Mouse (Mus musculus) stomach, postnatal 0 days (tissue): ENCODE results near the gene Klhl21. TPM values are rescaled to one million over a fixed set of nuclear protein-coding genes. Genes with fewer than 3 reads are reported as not detected.

ENCODE experiments used
- ATAC-seq: fragments of 200-750 bp; cut with Nextera tagmentation; 2 replicates; pipeline ENCODE4 v1.8.0; 2017; ENCODE audit not compliant: low FRiP score, low TSS enrichment
- DNase-seq: peaks from one replicate; pipeline ENCODE4 v3.0.0-alpha.2; 2016; ENCODE audit warnings: low spot score
- H3K27ac ChIP-seq: fragments of 300-500 bp; sonication (generic); replicated peaks from 2 replicates; pipeline ENCODE4 v1.5.1; 2014; ENCODE audit warnings: mild to moderate bottlenecking, control low read depth
- H3K27me3 ChIP-seq: fragments of 300-500 bp; sonication (generic); 2 replicates; pipeline ENCODE4 v1.6.1; 2014; ENCODE audit warnings: low read length; ENCODE audit not compliant: control insufficient read depth, insufficient read depth
- H3K36me3 ChIP-seq: fragments of 300-500 bp; sonication (generic); 2 replicates; pipeline ENCODE4 v1.6.1; 2014; ENCODE audit warnings: low read length, mixed read lengths; ENCODE audit not compliant: control insufficient read depth, insufficient read depth
- H3K4me1 ChIP-seq: fragments of 300-500 bp; sonication (generic); replicated peaks from 2 replicates; pipeline ENCODE4 v1.6.1; 2014; ENCODE audit warnings: antibody characterized with exemption; ENCODE audit not compliant: control insufficient read depth, insufficient read depth
- H3K4me2 ChIP-seq: fragments of 300-500 bp; sonication (generic); replicated peaks from 2 replicates; pipeline ENCODE4 v1.6.1; 2014; ENCODE audit warnings: low read depth, mild to moderate bottlenecking, control low read depth, moderate library complexity
- H3K4me3 ChIP-seq: fragments of 300-500 bp; sonication (generic); 2 replicates; pipeline ENCODE4 v1.5.1; 2014; ENCODE audit warnings: low read depth, low read length, control low read depth
- H3K9ac ChIP-seq: fragments of 300-500 bp; sonication (generic); 2 replicates; pipeline ENCODE4 v1.6.1; 2014; ENCODE audit warnings: mild to moderate bottlenecking, low read length, control low read depth, mixed read lengths
- H3K9me3 ChIP-seq: fragments of 300-500 bp; sonication (generic); 2 replicates; pipeline ENCODE4 v1.6.1; 2016; ENCODE audit warnings: low read length; ENCODE audit not compliant: control insufficient read depth
- CTCF ChIP-seq: IDR thresholded peaks from 2 replicates; pipeline ENCODE4 v1.5.1; 2016; ENCODE audit warnings: antibody characterized with exemption, low read depth, mild to moderate bottlenecking, moderate library complexity
- EP300 ChIP-seq: optimal IDR thresholded peaks from 2 replicates; pipeline ENCODE3; 2016; ENCODE audit warnings: antibody characterized with exemption
- WGBS: fragments of 180-500 bp; shearing (Covaris S2); extraction: QIAGEN DNeasy Blood & Tissue Kit; methylation state at CpG from one replicate; pipeline ENCODE4 v1.1.7; 2014; 5-methylcytosine and 5-hydroxymethylcytosine counted together
- polyA plus RNA-seq: library from polyadenylated mRNA; unstranded; fragments of >200 nt; fragmentation: Nextera tagmentation; extraction: Ambion mirVana; gene quantifications from 2 replicates; pipeline ENCODE4 v1.2.1, GENCODE M21; 2015

Gene Klhl21
- polyA plus RNA-seq, 1 experiment from 2014 or later: 11.9 TPM

GRCm38 (mm10) chr4:151992091-151992490 is 16.5 kb upstream of the Klhl21 start:
- no peaks in the 10 kb centered on the region for H3K9me3 ChIP-seq
- WGBS: 87% methylated on average over 9 of the region's 9 CpGs
- H3K27ac ChIP-seq: no peak overlapping the region
- H3K9ac ChIP-seq: no peak overlapping the region
- no peak for DNase-seq
- peaks cover 5% of the 10 kb centered on the region; the same call in 1 of the 2 replicates for H3K4me1 ChIP-seq
- ATAC-seq: no peak
- H3K27me3 ChIP-seq: no peaks in the 10 kb centered on the region
- no peak overlapping the region for H3K4me2 ChIP-seq
- no peak overlapping the region for H3K4me3 ChIP-seq
- no peak for TF ChIP-seq CTCF
- TF ChIP-seq EP300: no peak
- peaks cover 11% of the 10 kb centered on the region for H3K36me3 ChIP-seq

DNA sequence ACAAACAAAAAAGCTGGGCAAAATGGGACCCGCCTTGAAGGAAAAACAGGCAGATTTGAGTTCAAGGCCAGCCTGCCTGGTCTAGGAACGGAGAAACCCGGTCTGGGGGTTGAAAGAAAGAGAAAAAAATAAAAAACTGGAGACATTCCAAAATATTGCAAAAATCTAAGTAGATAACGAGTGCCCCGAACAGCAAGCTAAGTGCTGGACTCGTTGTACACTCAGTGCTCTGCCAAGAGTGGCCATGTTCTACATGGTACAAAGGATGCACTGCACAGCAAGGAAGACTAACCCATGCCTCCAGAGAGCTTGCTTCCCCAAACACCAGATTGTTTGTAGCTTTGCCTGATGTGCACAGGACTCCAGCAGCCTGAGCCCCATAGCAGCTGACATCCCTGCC is 15.6 kb upstream of the Klhl21 start:
- WGBS: 67% methylated on average over 6 of the region's 6 CpGs
- Histone ChIP-seq H3K4me2 (no peak overlapping the region), H3K27me3 (no peaks in the 10 kb centered on the region), H3K27ac (no peak overlapping the region), H3K36me3 (peaks cover 11% of the 10 kb centered on the region), H3K9me3 (no peaks in the 10 kb centered on the region), H3K4me3 (no peak overlapping the region), H3K4me1 (0 out of 2 replicates have a peak, but pooled peaks cover 5% of the 10 kb centered on the region), H3K9ac (no peak overlapping the region)
- ATAC-seq (no peak), DNase-seq (no peak)
- TF ChIP-seq CTCF (no peak), EP300 (no peak)

GRCm38 (mm10) chr4:151994228-151995171 is 14.1 kb upstream of the Klhl21 start:
- H3K4me2 ChIP-seq: peak overlapping the region; percentile 86
- H3K9me3 ChIP-seq: no peaks in the 10 kb centered on the region
- no peaks in the 10 kb centered on the region for H3K27me3 ChIP-seq
- peak overlapping the region; percentile 83 for H3K27ac ChIP-seq
- H3K4me3 ChIP-seq: peak overlapping the region; percentile 99
- peaks cover 11% of the 10 kb centered on the region for H3K36me3 ChIP-seq
- WGBS: 3% methylated on average over 56 of the region's 61 CpGs
- peak overlapping the region; percentile 91 for H3K9ac ChIP-seq
- TF ChIP-seq EP300 (no peak), CTCF (no peak)
- H3K4me1 ChIP-seq: 0 out of 2 replicates have a peak, but pooled peaks cover 3% of the 10 kb centered on the region
- ATAC-seq (no peak), DNase-seq (peak; percentile 59)

DNA sequence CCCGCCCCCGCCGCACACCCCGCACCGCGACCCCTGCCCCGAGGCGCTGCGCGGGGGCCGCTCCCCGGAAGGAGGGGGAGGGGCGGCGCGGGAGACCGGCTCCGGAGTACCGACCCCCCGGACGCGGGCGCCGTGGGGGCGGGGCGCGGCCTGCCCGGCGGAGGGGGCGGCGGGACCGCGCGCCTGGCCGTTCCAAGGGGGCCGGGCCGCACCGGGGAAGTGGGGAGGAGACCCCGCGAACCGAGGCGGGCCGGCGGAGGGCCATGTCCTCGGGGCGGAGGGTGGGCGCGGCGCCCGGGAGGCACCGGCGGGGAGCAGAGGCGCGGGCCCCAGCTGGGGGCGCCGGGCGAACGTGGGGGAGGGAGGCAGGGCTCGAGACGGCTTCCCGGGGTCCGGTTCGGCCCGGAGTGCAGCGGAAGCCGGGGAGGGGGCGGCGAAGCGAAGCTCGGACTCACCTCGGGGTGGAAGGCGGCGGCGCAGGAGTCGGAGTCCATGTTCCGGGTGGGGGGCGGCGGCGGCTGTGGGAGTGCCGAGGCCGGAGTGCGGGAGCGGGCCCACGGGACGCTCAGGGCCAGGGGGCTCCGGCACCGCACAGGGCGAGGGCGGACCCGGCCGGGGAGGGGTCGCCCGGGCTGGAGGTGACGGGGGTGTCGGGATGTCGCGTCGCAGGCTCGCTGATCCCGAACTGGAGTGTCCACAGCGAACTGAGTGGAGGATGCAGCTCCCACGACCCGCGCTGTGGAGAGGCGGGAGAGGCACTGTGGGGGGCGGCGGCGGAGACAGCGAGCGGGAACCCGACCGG is 13.0 kb upstream of the Klhl21 start:
- 1% methylated on average over 74 of the region's 111 CpGs for WGBS

GRCm38 (mm10) chr4:151996173-151996950 is 12.2 kb upstream of the Klhl21 start, which contains the start of gene Phf13:
TSS of gene Phf13 (minus strand) at chr4:151996258.
- TF ChIP-seq EP300 (no peak), CTCF (no peak)
- Histone ChIP-seq H3K27ac (peak within 1 kb of the TSS; percentile 93), H3K9ac (peak within 1 kb of the TSS; percentile 91), H3K4me1 (0 out of 2 replicates have a peak, but pooled peaks cover 3% of the 10 kb centered on the region), H3K36me3 (peaks cover 6% of the 10 kb centered on the region), H3K4me3 (peak within 1 kb of the TSS; percentile 99), H3K27me3 (no peaks in the 10 kb centered on the region), H3K9me3 (no peaks in the 10 kb centered on the region), H3K4me2 (peak within 1 kb of the TSS; percentile 86)
- WGBS: under 1% methylated on average over 73 of the region's 94 CpGs
- DNase-seq: peak; percentile 99
- peak; percentile 97 for ATAC-seq

More for the DNA sequence above, 13.0 kb upstream of the Klhl21 start:
- H3K36me3 ChIP-seq: peaks cover 11% of the 10 kb centered on the region
- DNase-seq (peak; percentile 56), ATAC-seq (peak; percentile 42)
- H3K4me1 ChIP-seq: 0 out of 2 replicates have a peak, but pooled peaks cover 3% of the 10 kb centered on the region
- H3K9me3 ChIP-seq: no peaks in the 10 kb centered on the region
- H3K27me3 ChIP-seq: no peaks in the 10 kb centered on the region
- H3K4me2 ChIP-seq: peak overlapping the region; percentile 86
- H3K27ac ChIP-seq: peak overlapping the region; percentile 83
- H3K4me3 ChIP-seq: peak overlapping the region; percentile 99
- TF ChIP-seq EP300 (no peak), CTCF (no peak)
- peak overlapping the region; percentile 91 for H3K9ac ChIP-seq
